Mouse (Mus musculus): Measurements from ENCODE around the gene Adarb2.

DNA sequence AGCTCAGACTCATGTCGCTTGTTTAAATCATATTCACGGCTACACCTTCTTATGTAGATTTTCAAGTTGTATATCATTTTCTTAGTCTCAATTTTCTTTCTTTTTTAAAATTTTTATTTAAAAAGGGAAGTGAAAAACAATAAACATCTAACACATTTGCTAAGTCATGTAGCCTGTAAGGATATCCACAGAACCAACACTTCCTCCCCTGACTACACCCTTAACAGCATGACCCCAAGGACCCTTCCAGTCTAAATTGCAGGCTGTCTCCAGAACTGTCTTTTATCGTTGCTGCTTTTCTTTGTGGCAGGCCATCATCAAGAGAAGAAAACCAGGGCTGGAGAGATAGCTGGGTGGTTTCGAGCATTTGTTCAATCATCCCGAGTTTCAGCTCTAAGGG lies 474.5 kb downstream of the Adarb2 start:
- no peak for TF ChIP-seq POLR2A (IDR thresholded peaks at IDR 0.05; ENCODE audit: control insufficient read depth, low read depth, low read length)
- no peak for TF ChIP-seq CTCF (IDR thresholded peaks at IDR 0.05; ENCODE audit: control insufficient read depth, insufficient read depth, insufficient replicate concordance, low read depth, low read length)
